Comparison of ENCODE assay signal across 15 mouse cellular contexts in the genomic region with DNA sequence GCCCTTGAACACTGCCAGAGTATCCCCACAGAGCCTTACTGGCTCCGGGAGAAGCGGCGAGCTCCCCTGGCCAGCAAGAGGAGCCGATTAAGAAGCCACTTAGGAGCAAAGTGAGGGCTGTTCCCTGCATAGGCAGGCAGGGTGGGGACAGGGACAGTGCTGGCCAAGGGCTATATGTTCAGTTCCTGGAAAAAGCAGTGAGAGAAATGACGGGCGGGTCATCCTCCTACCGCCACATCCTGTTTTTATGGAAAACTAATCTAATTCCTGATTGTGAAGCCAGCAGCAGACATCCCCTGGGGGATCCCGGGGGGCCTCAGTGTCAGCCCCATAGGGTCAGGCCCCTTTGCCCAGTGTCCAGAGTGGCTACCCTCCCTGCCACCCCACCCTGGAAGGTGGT. TPM values are rescaled to one million over a fixed set of nuclear protein-coding genes. Genes with fewer than 3 reads are reported as not detected.
A peak's percentile ranks its signal among the peaks of the same experiment; 100 is the strongest.
DNase-seq lines count a peak whose midpoint lies in the region; ATAC-seq and TF ChIP-seq lines count a peak whose summit lies in the region.
"Had no signal": no experiment of that assay in that cellular context is flagged by ENCODE, and none has a peak within 500 bp of the region (broad histone marks: within the 10 kb centered on the region; RNA-seq: fewer than 3 reads in every experiment).

No protein-coding gene starts in this region.

- TF ChIP-seq CTCF in E14TG2a.4 (conservative IDR thresholded peaks at IDR 0.05; ENCODE audit: low read length): no peak
- no peak for TF ChIP-seq CTCF in layer of hippocampus, adult 2 months (conservative IDR thresholded peaks at IDR 0.05)

- peaks cover 48% of the 10 kb centered on the region for H3K4me1 ChIP-seq in kidney, embryonic 15.5 days
- H3K4me1 ChIP-seq in E14TG2a.4 (replicated peaks; ENCODE audit: low read depth, low read length): peaks cover 71% of the 10 kb centered on the region
- H3K4me1 ChIP-seq in embryonic facial prominence, embryonic 10.5 days: peaks cover 44% of the 10 kb centered on the region

- H3K4me3 ChIP-seq in kidney, embryonic 15.5 days (replicated peaks): no peak overlapping the region
- H3K4me3 ChIP-seq in E14TG2a.4 (replicated peaks; ENCODE audit: low read length): 0 out of 2 replicates have a peak overlapping the region, but pooled peaks have one; percentile 13
- H3K4me3 ChIP-seq in embryonic facial prominence, embryonic 10.5 days: no peak overlapping the region
- H3K4me3 ChIP-seq in layer of hippocampus, adult 2 months: no peak overlapping the region
- H3K4me3 ChIP-seq: left cerebral cortex, adult 2 months had no signal

- no peaks in the 10 kb centered on the region for H3K27me3 ChIP-seq in kidney, embryonic 15.5 days
- H3K27me3 ChIP-seq in E14TG2a.4 (ENCODE audit: insufficient read depth, low read length): no peaks in the 10 kb centered on the region
- H3K27me3 ChIP-seq in embryonic facial prominence, embryonic 10.5 days (replicated peaks; ENCODE audit: low read depth, poor library complexity, severe bottlenecking): no peaks in the 10 kb centered on the region
- H3K27me3 ChIP-seq: CH12.LX had no signal

- no peak overlapping the region for H3K9ac ChIP-seq in kidney, embryonic 15.5 days
- H3K9ac ChIP-seq: liver, embryonic 14.5 days had no signal

- no peak overlapping the region for H3K4me2 ChIP-seq in kidney, embryonic 15.5 days

- no peak for DNase-seq in kidney, adult 18-20 months
- DNase-seq in embryonic facial prominence, embryonic 10.5 days (ENCODE audit: low spot score): no peak
- peak; percentile 46 for DNase-seq in heart, postnatal 4 days
- DNase-seq in B cell, adult 2 months: no peak
- DNase-seq in layer of hippocampus, adult 2 months (ENCODE audit: low spot score in 2 of 2): no peak
- DNase-seq: adrenal gland, adult 8-10 months; cerebellum, postnatal 36 days; gastrocnemius, postnatal 36 days had no signal

- H3K27ac ChIP-seq in kidney, embryonic 15.5 days: peak overlapping the region; percentile 52
- peak overlapping the region; percentile 61; the same call in 1 of the 2 replicates for H3K27ac ChIP-seq in embryonic facial prominence, embryonic 10.5 days (replicated peaks)
- no peak overlapping the region for H3K27ac ChIP-seq in layer of hippocampus, adult 2 months
- H3K27ac ChIP-seq: left cerebral cortex, adult 2 months; liver, embryonic 14.5 days had no signal

- no peak for ATAC-seq in kidney, embryonic 15.5 days (replicated peaks; ENCODE audit: low FRiP score)
- ATAC-seq: hindbrain, embryonic 16.5 days; midbrain, embryonic 16.5 days had no signal

- no peaks in the 10 kb centered on the region for H3K9me3 ChIP-seq in kidney, embryonic 15.5 days (replicated peaks)
- no peaks in the 10 kb centered on the region for H3K9me3 ChIP-seq in E14TG2a.4 (ENCODE audit: low read length)
- no peaks in the 10 kb centered on the region; the same call in 1 of the 2 replicates for H3K9me3 ChIP-seq in embryonic facial prominence, embryonic 10.5 days

- WGBS in kidney, embryonic 15.5 days: 63% methylated on average over 8 of the region's 8 CpGs
- WGBS in embryonic facial prominence, embryonic 10.5 days: 80% methylated on average over 8 of the region's 8 CpGs

- no peaks in the 10 kb centered on the region; the same call in 1 of the 2 replicates for H3K36me3 ChIP-seq in kidney, embryonic 15.5 days
- peaks cover 64% of the 10 kb centered on the region for H3K36me3 ChIP-seq in E14TG2a.4 (ENCODE audit: insufficient read depth, low read length)
- peaks cover 12% of the 10 kb centered on the region; the same call in 1 of the 2 replicates for H3K36me3 ChIP-seq in embryonic facial prominence, embryonic 10.5 days (replicated peaks)

RNA-seq across cellular contexts. Expression of a gene that starts 19.8 kb away (rescaled TPM):
- polyA plus RNA-seq in kidney, embryonic 15.5 days (2015; fragmentation: Nextera tagmentation; extraction: Ambion mirVana): 13.2 and 17.8 TPM in 2 replicates
- polyA plus RNA-seq in embryonic facial prominence, embryonic 10.5 days (2016; fragmentation: Nextera tagmentation; extraction: Ambion mirVana): 8.5 and 9.0 TPM in 2 replicates
- total RNA-seq in heart, postnatal 4 days (2021): 10 to 100 TPM; 53.7 to 55.4 TPM
- total RNA-seq in layer of hippocampus, adult 2 months (2021): 1 to 10 TPM; 3.1 to 5.5 TPM

RNA-seq across cellular contexts. Expression of a gene that starts 36.5 kb away (rescaled TPM):
- 40.8 and 50.4 TPM in 2 replicates for polyA plus RNA-seq in kidney, embryonic 15.5 days (2015; fragmentation: Nextera tagmentation; extraction: Ambion mirVana)
- 70.0 and 76.4 TPM in 2 replicates for polyA plus RNA-seq in embryonic facial prominence, embryonic 10.5 days (2016; fragmentation: Nextera tagmentation; extraction: Ambion mirVana)
- 10 to 100 TPM; 36.5 to 38.2 TPM for total RNA-seq in heart, postnatal 4 days (2021)
- 1 to 10 TPM; 1.3 to 1.6 TPM for total RNA-seq in layer of hippocampus, adult 2 months (2021)

RNA-seq across cellular contexts. Expression of a gene that starts 45.4 kb away (rescaled TPM):
- 333 and 353 TPM in 2 replicates for polyA plus RNA-seq in kidney, embryonic 15.5 days (2015; fragmentation: Nextera tagmentation; extraction: Ambion mirVana)
- polyA plus RNA-seq in embryonic facial prominence, embryonic 10.5 days (2016; fragmentation: Nextera tagmentation; extraction: Ambion mirVana): 296 and 300 TPM in 2 replicates
- total RNA-seq in heart, postnatal 4 days (2021): 10 to 100 TPM; 58.5 to 58.8 TPM
- total RNA-seq in layer of hippocampus, adult 2 months (2021): 10 to 100 TPM; 60.7 to 62.3 TPM

RNA-seq across cellular contexts. Expression of a gene that starts 55.4 kb away (rescaled TPM):
- polyA plus RNA-seq in kidney, embryonic 15.5 days (2015; fragmentation: Nextera tagmentation; extraction: Ambion mirVana): 48.6 and 55.7 TPM in 2 replicates
- polyA plus RNA-seq in embryonic facial prominence, embryonic 10.5 days (2016; fragmentation: Nextera tagmentation; extraction: Ambion mirVana): 69.9 and 72.9 TPM in 2 replicates
- total RNA-seq in heart, postnatal 4 days (2021): 10 to 100 TPM; 16.2 to 22.4 TPM
- total RNA-seq in layer of hippocampus, adult 2 months (2021): 10 to 100 TPM; 22.8 to 23.7 TPM

RNA-seq across cellular contexts. Expression of a gene that starts 55.4 kb away (rescaled TPM):
- polyA plus RNA-seq in kidney, embryonic 15.5 days (2015; fragmentation: Nextera tagmentation; extraction: Ambion mirVana): 37.7 and 39.8 TPM in 2 replicates
- 32.1 and 33.6 TPM in 2 replicates for polyA plus RNA-seq in embryonic facial prominence, embryonic 10.5 days (2016; fragmentation: Nextera tagmentation; extraction: Ambion mirVana)
- total RNA-seq in heart, postnatal 4 days (2021): 10 to 100 TPM; 24.3 to 27.4 TPM
- 10 to 100 TPM; 32.7 to 39.5 TPM for total RNA-seq in layer of hippocampus, adult 2 months (2021)

Comparison
In these comparisons a context has a peak if more than half of its experiments do, and no peak if none do; other contexts are left out.
1. RNA of a gene that starts 19.8 kb away (total RNA-seq): 53.7 to 55.4 TPM in heart, postnatal 4 days; 3.1 to 5.5 TPM in layer of hippocampus, adult 2 months; every median in the first group is over 4 times any median in the second.
2. RNA of a gene that starts 36.5 kb away (total RNA-seq): 36.5 to 38.2 TPM in heart, postnatal 4 days; 1.3 to 1.6 TPM in layer of hippocampus, adult 2 months; every median in the first group is over 10 times any median in the second.